Mouse (Mus musculus) lung, adult 2 months (tissue): Measurements from ENCODE around the gene Adamtsl5. TPM values are rescaled to one million over a fixed set of nuclear protein-coding genes. Genes with fewer than 3 reads are reported as not detected.

ENCODE experiments used
- DNase-seq: peaks from one replicate; pipeline ENCODE4 v3.0.0; 2022
- H3K4me1 ChIP-seq: fragments of 200-500 bp; 2 replicates; pipeline ENCODE4 v1.6.1; 2011; ENCODE audit warnings: low read length; ENCODE audit not compliant: control insufficient read depth, insufficient read depth
- H3K4me3 ChIP-seq: fragments of 200-500 bp; replicated peaks from 2 replicates; pipeline ENCODE3; 2011; ENCODE audit warnings: low read depth, mild to moderate bottlenecking, control low read depth, low read length; ENCODE audit errors: extremely low read depth
- CTCF ChIP-seq: fragments of 200-500 bp; IDR thresholded peaks from 2 replicates; pipeline ENCODE4 v1.5.1; 2011; ENCODE audit warnings: mild to moderate bottlenecking, low read length, control low read depth; ENCODE audit not compliant: insufficient read depth
- POLR2A ChIP-seq: fragments of 200-500 bp; IDR thresholded peaks from 2 replicates; pipeline ENCODE4 v1.6.1; 2011; ENCODE audit warnings: low read depth, mild to moderate bottlenecking, control low read depth, low read length, borderline replicate concordance; ENCODE audit errors: extremely low read depth
- WGBS: fragments of 180-500 bp; shearing (Covaris S2); methylation state at CpG from one replicate; pipeline ENCODE4 v1.1.7; 2018; 5-methylcytosine and 5-hydroxymethylcytosine counted together
- polyA plus RNA-seq: library from polyadenylated mRNA; depleted of rRNA; stranded (reverse); fragments of >200 nt; gene quantifications from 2 replicates; pipeline ENCODE4 v1.2.3, GENCODE M21; 2012

Adamtsl5 gene
- polyA plus RNA-seq, 1 experiment, result 87.6 TPM

GRCm38 (mm10) chr10:80300672-80301181, 47.5 kb downstream of the Adamtsl5 start:
- no peak for TF ChIP-seq CTCF
- TF ChIP-seq POLR2A, result no peak
- no peak for DNase-seq
- Histone ChIP-seq H3K4me1 (no peaks in the 10 kb centered on the region), H3K4me3 (no peak overlapping the region)
- 40% methylated on average over 11 of the region's 11 CpGs for WGBS

GRCm38 (mm10) chr10:80299824-80300223, 48.4 kb downstream of the Adamtsl5 start:
- H3K4me3 ChIP-seq, result no peak overlapping the region
- no peak for TF ChIP-seq CTCF
- no peak for TF ChIP-seq POLR2A
- WGBS, result 51% methylated on average over 10 of the region's 10 CpGs
- DNase-seq, result no peak
- peaks cover 3% of the 10 kb centered on the region; the same call in 1 of the 2 replicates for H3K4me1 ChIP-seq

GRCm38 (mm10) chr10:80299301-80299700, 48.9 kb downstream of the Adamtsl5 start:
- H3K4me1 ChIP-seq, result peaks cover 3% of the 10 kb centered on the region; the same call in 1 of the 2 replicates
- WGBS, result 25% methylated on average over 15 of the region's 15 CpGs
- no peak for DNase-seq
- no peak for TF ChIP-seq POLR2A
- TF ChIP-seq CTCF, result no peak
- no peak overlapping the region for H3K4me3 ChIP-seq

GRCm38 (mm10) chr10:80298571-80299281, 49.5 kb downstream of the Adamtsl5 start:
- TF ChIP-seq POLR2A (no peak), CTCF (no peak)
- WGBS, result 16% methylated on average over 26 of the region's 26 CpGs
- H3K4me3 ChIP-seq, result no peak overlapping the region
- DNase-seq, result no peak
- H3K4me1 ChIP-seq, result peaks cover 3% of the 10 kb centered on the region; the same call in 1 of the 2 replicates

- peaks cover 3% of the 10 kb centered on the region; the same call in 1 of the 2 replicates for H3K4me1 ChIP-seq
- 62% methylated on average over 8 of the region's 8 CpGs for WGBS
- no peak for DNase-seq
- no peak for TF ChIP-seq CTCF
- no peak overlapping the region for H3K4me3 ChIP-seq
Observed at GRCm38 (mm10) chr10:80297526-80298133, 50.6 kb downstream of the Adamtsl5 start.

- TF ChIP-seq POLR2A, result no peak
- TF ChIP-seq CTCF, result no peak
- Histone ChIP-seq H3K4me3 (no peak overlapping the region), H3K4me1 (peaks cover 3% of the 10 kb centered on the region; the same call in 1 of the 2 replicates)
- DNase-seq, result no peak
- 76% methylated on average over 5 of the region's 5 CpGs for WGBS
Observed at GRCm38 (mm10) chr10:80296824-80297223, 51.4 kb downstream of the Adamtsl5 start.

GRCm38 (mm10) chr10:80295618-80296425, 52.4 kb downstream of the Adamtsl5 start, which contains the start of gene Apc2:
Apc2 (plus strand) TSS chr10:80295977.
- TF ChIP-seq CTCF (peak; percentile 79), POLR2A (no peak)
- peak; percentile 74 for DNase-seq
- H3K4me1 ChIP-seq, result peaks cover 3% of the 10 kb centered on the region; the same call in 1 of the 2 replicates
- 2% methylated on average over 26 of the region's 26 CpGs for WGBS
- peak within 1 kb of the TSS; percentile 50 for H3K4me3 ChIP-seq

- H3K4me1 ChIP-seq, result peaks cover 3% of the 10 kb centered on the region; the same call in 1 of the 2 replicates
- DNase-seq, result no peak
- H3K4me3 ChIP-seq, result no peak overlapping the region
- WGBS, result 50% methylated on average over 7 of the region's 7 CpGs
- no peak for TF ChIP-seq CTCF
- no peak for TF ChIP-seq POLR2A
Observed at GRCm38 (mm10) chr10:80294788-80295303, 53.4 kb downstream of the Adamtsl5 start.

GRCm38 (mm10) chr10:80294311-80294710, 53.9 kb downstream of the Adamtsl5 start:
- H3K4me1 ChIP-seq, result peaks cover 3% of the 10 kb centered on the region; the same call in 1 of the 2 replicates
- TF ChIP-seq POLR2A (no peak), CTCF (no peak)
- WGBS, result 69% methylated on average over 4 of the region's 4 CpGs
- no peak for DNase-seq
- H3K4me3 ChIP-seq, result no peak overlapping the region
